In the genomic region with DNA sequence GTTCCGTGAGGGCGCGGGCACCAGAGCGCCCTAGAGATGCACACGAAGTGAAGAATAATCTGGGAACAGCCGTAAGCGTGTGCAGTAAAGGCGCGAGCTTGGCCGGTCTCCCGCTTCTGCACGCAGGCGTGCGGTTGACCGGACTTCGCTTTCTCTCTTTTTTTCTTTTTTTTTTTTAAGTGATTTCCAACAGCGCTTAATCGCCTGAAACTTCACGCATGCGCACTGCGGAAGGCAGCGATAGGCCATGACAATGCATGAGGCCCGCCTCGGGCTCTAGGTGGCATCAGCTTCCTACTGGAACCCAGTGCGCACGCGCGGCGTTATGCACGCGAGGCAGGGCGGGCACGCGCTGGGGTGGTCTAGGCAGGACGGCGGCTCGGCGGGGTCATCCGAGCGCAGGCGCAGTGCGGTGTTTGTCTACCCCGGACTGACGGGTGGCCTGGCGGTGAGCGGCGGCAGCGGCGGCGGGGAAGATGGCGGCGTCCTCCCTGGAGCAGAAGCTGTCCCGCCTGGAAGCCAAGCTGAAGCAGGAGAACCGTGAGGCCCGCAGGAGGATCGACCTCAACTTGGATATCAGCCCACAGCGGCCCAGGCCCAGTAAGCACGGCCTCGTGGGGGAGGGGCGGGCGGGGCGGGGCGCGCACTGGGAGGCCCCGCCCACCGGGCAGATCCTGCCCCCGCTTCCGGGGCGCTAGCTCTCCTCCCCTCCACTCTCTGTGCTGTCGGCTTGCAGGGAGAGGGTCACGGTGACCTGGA, we compare ENCODE assay signal across 8 mouse cellular contexts. TPM values are rescaled to one million over a fixed set of nuclear protein-coding genes. Genes with fewer than 3 reads are reported as not detected.
A peak's percentile ranks its signal among the peaks of the same experiment; 100 is the strongest.
DNase-seq lines count a peak whose midpoint lies in the region; ATAC-seq and TF ChIP-seq lines count a peak whose summit lies in the region.

Map2k7 (plus strand) TSS at position 307 of the 759 bp plus-strand sequence.
Gm49320 (plus strand) TSS at position 432 of the 759 bp plus-strand sequence.

- WGBS in forebrain, embryonic 12.5 days: under 1% methylated on average over 67 of the region's 71 CpGs
- WGBS in large intestine, adult 2 months: under 1% methylated on average over 62 of the region's 71 CpGs
- under 1% methylated on average over 68 of the region's 71 CpGs for WGBS in liver, postnatal 0 days (ENCODE audit: insufficient replicate concordance)
- WGBS in neural tube, embryonic 14.5 days: under 1% methylated on average over 62 of the region's 71 CpGs

- peak; percentile 98 for DNase-seq in c-Kit-positive CD71-positive TER-119-positive erythroid progenitor cells, embryonic 14.5 days (ENCODE audit: low spot score)
- peak; percentile 100 for DNase-seq in heart, postnatal 10 days
- peak; percentile 92 for DNase-seq in large intestine, adult 2 months (ENCODE audit: low read depth, low spot score)
- DNase-seq in liver, postnatal 0 days: peak; percentile 99
- peak; percentile 100 for DNase-seq in testis, postnatal 10 days (ENCODE audit: low spot score)

- peak; percentile 95 for ATAC-seq in forebrain, embryonic 12.5 days (ENCODE audit: low FRiP score)
- ATAC-seq in liver, postnatal 0 days: peak; percentile 93
- peak; percentile 93 for ATAC-seq in neural tube, embryonic 14.5 days (ENCODE audit: low read depth)

- peaks cover 26% of the 10 kb centered on the region for H3K27me3 ChIP-seq in E14TG2a.4 (ENCODE audit: insufficient read depth, low read length)
- H3K27me3 ChIP-seq in forebrain, embryonic 12.5 days: no peaks in the 10 kb centered on the region
- H3K27me3 ChIP-seq in liver, postnatal 0 days (ENCODE audit: insufficient read depth, low read length): 0 out of 2 replicates have a peak, but pooled peaks cover 3% of the 10 kb centered on the region
- H3K27me3 ChIP-seq in neural tube, embryonic 14.5 days (ENCODE audit: control insufficient read depth, insufficient read depth, low read length): no peaks in the 10 kb centered on the region

- no peak for TF ChIP-seq EP300 in liver, postnatal 0 days (IDR thresholded peaks at IDR 0.05; ENCODE audit: low read depth)

- TF ChIP-seq CTCF in E14TG2a.4 (conservative IDR thresholded peaks at IDR 0.05; ENCODE audit: low read length): no peak
- peak; percentile 73 for TF ChIP-seq CTCF in liver, postnatal 0 days (IDR thresholded peaks at IDR 0.05; ENCODE audit: low read depth)

- H3K36me3 ChIP-seq in E14TG2a.4 (ENCODE audit: insufficient read depth, low read length): peaks cover 42% of the 10 kb centered on the region
- H3K36me3 ChIP-seq in forebrain, embryonic 12.5 days (replicated peaks): peaks cover 22% of the 10 kb centered on the region
- H3K36me3 ChIP-seq in liver, postnatal 0 days (replicated peaks; ENCODE audit: insufficient read depth, low read length): peaks cover 18% of the 10 kb centered on the region
- H3K36me3 ChIP-seq in neural tube, embryonic 14.5 days (ENCODE audit: control insufficient read depth, insufficient read depth, low read length): peaks cover 7% of the 10 kb centered on the region; the same call in 1 of the 2 replicates

- peak within 1 kb of the TSS; percentile 96 for H3K27ac ChIP-seq in forebrain, embryonic 12.5 days
- H3K27ac ChIP-seq in liver, postnatal 0 days (ENCODE audit: low read depth): peak within 1 kb of the TSS; percentile 91
- H3K27ac ChIP-seq in neural tube, embryonic 14.5 days (ENCODE audit: low read depth, low read length): peak within 1 kb of the TSS; percentile 91

- H3K4me1 ChIP-seq in E14TG2a.4 (replicated peaks; ENCODE audit: low read depth, low read length): peaks cover 47% of the 10 kb centered on the region
- H3K4me1 ChIP-seq in forebrain, embryonic 12.5 days: peaks cover 26% of the 10 kb centered on the region
- H3K4me1 ChIP-seq in liver, postnatal 0 days (ENCODE audit: insufficient read depth): peaks cover 24% of the 10 kb centered on the region
- peaks cover 24% of the 10 kb centered on the region for H3K4me1 ChIP-seq in neural tube, embryonic 14.5 days (ENCODE audit: control insufficient read depth, insufficient read depth, low read length)

- peak within 1 kb of the TSS; percentile 93 for H3K4me2 ChIP-seq in forebrain, embryonic 12.5 days
- peak within 1 kb of the TSS; percentile 76 for H3K4me2 ChIP-seq in liver, postnatal 0 days (ENCODE audit: low read depth, low read length)
- peak within 1 kb of the TSS; percentile 91 for H3K4me2 ChIP-seq in neural tube, embryonic 14.5 days (ENCODE audit: low read depth, low read length)

- H3K4me3 ChIP-seq in E14TG2a.4 (replicated peaks; ENCODE audit: low read length): peak within 1 kb of the TSS; percentile 88
- peak within 1 kb of the TSS; percentile 82 for H3K4me3 ChIP-seq in forebrain, embryonic 12.5 days (replicated peaks)
- peak within 1 kb of the TSS; percentile 93 for H3K4me3 ChIP-seq in liver, postnatal 0 days (ENCODE audit: low read depth, low read length)
- H3K4me3 ChIP-seq in neural tube, embryonic 14.5 days (ENCODE audit: low read depth, low read length): peak within 1 kb of the TSS; percentile 52

- peak within 1 kb of the TSS; percentile 78 for H3K9ac ChIP-seq in forebrain, embryonic 12.5 days
- H3K9ac ChIP-seq in liver, postnatal 0 days (replicated peaks): peak within 1 kb of the TSS; percentile 71
- H3K9ac ChIP-seq in neural tube, embryonic 14.5 days (replicated peaks; ENCODE audit: low read depth, low read length): peak within 1 kb of the TSS; percentile 75

- intact Hi-C loops in heart, postnatal 10 days (cut with DNase I): loop anchor here (2.0 kb wide), 1 partner anchor 14 kb away; the partner anchor contains the start of gene Snapc2

- no peaks in the 10 kb centered on the region for H3K9me3 ChIP-seq in E14TG2a.4 (ENCODE audit: low read length)
- H3K9me3 ChIP-seq in forebrain, embryonic 12.5 days: no peaks in the 10 kb centered on the region
- no peaks in the 10 kb centered on the region for H3K9me3 ChIP-seq in liver, postnatal 0 days (ENCODE audit: low read length)
- H3K9me3 ChIP-seq in neural tube, embryonic 14.5 days (ENCODE audit: control insufficient read depth, low read length): no peaks in the 10 kb centered on the region

RNA-seq across cellular contexts. Expression of gene Map2k7, which starts in this region (rescaled TPM):
- 36.8 TPM in 2 replicates for polyA plus RNA-seq in forebrain, embryonic 12.5 days (2016; fragmentation: Nextera tagmentation; extraction: Ambion mirVana)
- total RNA-seq in heart, postnatal 10 days (2021): 10 to 100 TPM; 66.6 to 74.1 TPM
- polyA plus RNA-seq in large intestine, adult 2 months (2012; rRNA removed): 15.6 and 18.7 TPM in 2 replicates
- polyA plus RNA-seq in liver, postnatal 0 days (2015; fragmentation: Nextera tagmentation; extraction: Ambion mirVana): 10.5 and 10.7 TPM in 2 replicates
- polyA plus RNA-seq in neural tube, embryonic 14.5 days (2014; fragmentation: Nextera tagmentation; extraction: Ambion mirVana): 17.4 and 22.1 TPM in 2 replicates

RNA-seq across cellular contexts. Expression of gene Gm49320, which starts in this region (rescaled TPM):
- polyA plus RNA-seq in forebrain, embryonic 12.5 days (2016; fragmentation: Nextera tagmentation; extraction: Ambion mirVana): 1.3 and 1.8 TPM in 2 replicates
- under 1 TPM in 1 of 2 experiments, not detected in 1; 0.57 TPM for total RNA-seq in heart, postnatal 10 days (2021)
- 1.5 and 1.7 TPM in 2 replicates for polyA plus RNA-seq in large intestine, adult 2 months (2012; rRNA removed)
- 0.12 TPM in 1 of 2 replicates, not detected in the other for polyA plus RNA-seq in liver, postnatal 0 days (2015; fragmentation: Nextera tagmentation; extraction: Ambion mirVana)
- 0.89 and 1.3 TPM in 2 replicates for polyA plus RNA-seq in neural tube, embryonic 14.5 days (2014; fragmentation: Nextera tagmentation; extraction: Ambion mirVana)

Comparison
In these comparisons a context has a peak if more than half of its experiments do, and no peak if none do; other contexts are left out.
1. Peak in every context shown above with its lines: DNase-seq, ATAC-seq, H3K4me3 ChIP-seq and H3K27ac ChIP-seq.